23 mouse cellular contexts compared by ENCODE assay signal in genomic region chr6:100366231-100366630, GRCm38 (mm10).
DNase-seq lines count a peak whose midpoint lies in the region; ATAC-seq lines count a peak whose summit lies in the region.
"Had no signal": no experiment of that assay in that cellular context is flagged by ENCODE, and none has a peak within 500 bp of the region (broad histone marks: within the 10 kb centered on the region; RNA-seq: fewer than 3 reads in every experiment).

No protein-coding gene starts in this region.

- no peaks in the 10 kb centered on the region for H3K9me3 ChIP-seq in hindbrain, embryonic 14.5 days (ENCODE audit: control insufficient read depth, low read length)
- no peaks in the 10 kb centered on the region for H3K9me3 ChIP-seq in hindbrain, embryonic 11.5 days (ENCODE audit: control insufficient read depth, low read length)
- H3K9me3 ChIP-seq in midbrain, embryonic 14.5 days (ENCODE audit: control insufficient read depth, low read length) = no peaks in the 10 kb centered on the region
- H3K9me3 ChIP-seq in midbrain, embryonic 10.5 days (replicated peaks) = no peaks in the 10 kb centered on the region
- H3K9me3 ChIP-seq in intestine, embryonic 16.5 days (ENCODE audit: control insufficient read depth, low read length) = no peaks in the 10 kb centered on the region
- H3K9me3 ChIP-seq: embryonic facial prominence, embryonic 13.5 days; heart, embryonic 10.5 days; hindbrain, embryonic 15.5 days; stomach, embryonic 15.5 days had no signal

- no peak for ATAC-seq in hindbrain, embryonic 14.5 days (ENCODE audit: low FRiP score)
- no peak for ATAC-seq in hindbrain, embryonic 11.5 days (ENCODE audit: low FRiP score)
- ATAC-seq in midbrain, embryonic 14.5 days (ENCODE audit: low FRiP score, low TSS enrichment) = no peak
- peak; percentile 44 for ATAC-seq in intestine, embryonic 16.5 days

- no peak overlapping the region for H3K9ac ChIP-seq in hindbrain, embryonic 14.5 days
- H3K9ac ChIP-seq in hindbrain, embryonic 11.5 days (ENCODE audit: low read depth, low read length) = no peak overlapping the region
- no peak overlapping the region for H3K9ac ChIP-seq in midbrain, embryonic 14.5 days (replicated peaks; ENCODE audit: low read length)
- no peak overlapping the region for H3K9ac ChIP-seq in intestine, embryonic 16.5 days (ENCODE audit: low read depth, low read length)
- H3K9ac ChIP-seq: embryonic facial prominence, embryonic 13.5 days; hindbrain, embryonic 15.5 days; stomach, embryonic 15.5 days had no signal

- H3K27me3 ChIP-seq in hindbrain, embryonic 14.5 days (ENCODE audit: control insufficient read depth, insufficient read depth, low read length) = no peaks in the 10 kb centered on the region
- no peaks in the 10 kb centered on the region for H3K27me3 ChIP-seq in hindbrain, embryonic 11.5 days (ENCODE audit: control insufficient read depth, insufficient read depth, low read length)
- no peaks in the 10 kb centered on the region for H3K27me3 ChIP-seq in midbrain, embryonic 14.5 days (ENCODE audit: control insufficient read depth, insufficient read depth, low read length)
- peaks cover 22% of the 10 kb centered on the region for H3K27me3 ChIP-seq in midbrain, embryonic 10.5 days (ENCODE audit: low read depth, poor library complexity, severe bottlenecking)
- no peaks in the 10 kb centered on the region for H3K27me3 ChIP-seq in intestine, embryonic 16.5 days (replicated peaks; ENCODE audit: control insufficient read depth, insufficient read depth, low read length)
- H3K27me3 ChIP-seq: embryonic facial prominence, embryonic 13.5 days; stomach, embryonic 15.5 days had no signal

- no peak overlapping the region for H3K27ac ChIP-seq in hindbrain, embryonic 14.5 days
- no peak overlapping the region for H3K27ac ChIP-seq in hindbrain, embryonic 11.5 days (ENCODE audit: low read depth, low read length)
- H3K27ac ChIP-seq in midbrain, embryonic 14.5 days (replicated peaks; ENCODE audit: low read depth, low read length) = no peak overlapping the region
- no peak overlapping the region for H3K27ac ChIP-seq in midbrain, embryonic 10.5 days (replicated peaks)
- H3K27ac ChIP-seq in intestine, embryonic 16.5 days (ENCODE audit: low read length) = no peak overlapping the region
- H3K27ac ChIP-seq: embryonic facial prominence, embryonic 13.5 days; heart, embryonic 10.5 days; hindbrain, embryonic 15.5 days; stomach, embryonic 15.5 days had no signal

- peak; percentile 33 to 35 for DNase-seq in cerebellum, postnatal 10 days
- no peak for DNase-seq in cerebellum, adult 18-20 months
- peak; percentile 49 for DNase-seq in hindbrain, embryonic 14.5 days (ENCODE audit: low spot score)
- DNase-seq in hindbrain, embryonic 11.5 days (ENCODE audit: low spot score) = no peak
- DNase-seq in midbrain, embryonic 14.5 days = peak; percentile 54
- no peak for DNase-seq in midbrain, embryonic 10.5 days (ENCODE audit: low spot score)
- DNase-seq in adrenal gland, postnatal 14 days = no peak
- DNase-seq: cerebellum, adult 8-10 months; gastrocnemius, postnatal 14 days; heart, postnatal 10 days; kidney, adult 2 months; kidney, postnatal 25 days; lung, adult 18-20 months; lung, postnatal 36 days; right cerebral cortex, postnatal 25 days; thymus, adult 2 months had no signal

- no peaks in the 10 kb centered on the region for H3K36me3 ChIP-seq in hindbrain, embryonic 14.5 days (replicated peaks; ENCODE audit: control insufficient read depth, insufficient read depth)
- H3K36me3 ChIP-seq in hindbrain, embryonic 11.5 days (ENCODE audit: control insufficient read depth, insufficient read depth, low read length) = no peaks in the 10 kb centered on the region
- H3K36me3 ChIP-seq in midbrain, embryonic 14.5 days (ENCODE audit: control insufficient read depth, insufficient read depth, low read length) = no peaks in the 10 kb centered on the region
- H3K36me3 ChIP-seq in midbrain, embryonic 10.5 days = no peaks in the 10 kb centered on the region
- H3K36me3 ChIP-seq in intestine, embryonic 16.5 days (ENCODE audit: control insufficient read depth, insufficient read depth, low read length) = no peaks in the 10 kb centered on the region
- H3K36me3 ChIP-seq: embryonic facial prominence, embryonic 13.5 days; heart, embryonic 10.5 days; hindbrain, embryonic 15.5 days; stomach, embryonic 15.5 days had no signal

- 64% methylated on average over 8 of the region's 8 CpGs for WGBS in hindbrain, embryonic 14.5 days
- WGBS in hindbrain, embryonic 11.5 days = 82% methylated on average over 8 of the region's 8 CpGs
- WGBS in midbrain, embryonic 14.5 days = 65% methylated on average over 8 of the region's 8 CpGs
- 83% methylated on average over 8 of the region's 8 CpGs for whole genome bisulfite sequencing in midbrain, embryonic 10.5 days
- WGBS in intestine, embryonic 16.5 days = 34% methylated on average over 8 of the region's 8 CpGs

- H3K4me3 ChIP-seq in hindbrain, embryonic 14.5 days (replicated peaks; ENCODE audit: low read length) = no peak overlapping the region
- no peak overlapping the region for H3K4me3 ChIP-seq in hindbrain, embryonic 11.5 days (ENCODE audit: low read depth, low read length)
- H3K4me3 ChIP-seq in midbrain, embryonic 14.5 days (replicated peaks; ENCODE audit: low read depth, low read length) = no peak overlapping the region
- H3K4me3 ChIP-seq in midbrain, embryonic 10.5 days = no peak overlapping the region
- H3K4me3 ChIP-seq in intestine, embryonic 16.5 days (ENCODE audit: low read length) = no peak overlapping the region
- H3K4me3 ChIP-seq: embryonic facial prominence, embryonic 13.5 days; heart, embryonic 10.5 days; hindbrain, embryonic 15.5 days; stomach, embryonic 15.5 days had no signal

- H3K4me2 ChIP-seq in hindbrain, embryonic 14.5 days (replicated peaks) = no peak overlapping the region
- H3K4me2 ChIP-seq in hindbrain, embryonic 11.5 days (replicated peaks; ENCODE audit: low read depth, low read length) = no peak overlapping the region
- no peak overlapping the region for H3K4me2 ChIP-seq in midbrain, embryonic 14.5 days (ENCODE audit: low read length)
- no peak overlapping the region for H3K4me2 ChIP-seq in intestine, embryonic 16.5 days (ENCODE audit: low read depth, low read length)
- H3K4me2 ChIP-seq: embryonic facial prominence, embryonic 13.5 days; hindbrain, embryonic 15.5 days; liver, embryonic 11.5 days; midbrain, embryonic 11.5 days; stomach, embryonic 15.5 days had no signal

- no peaks in the 10 kb centered on the region; the same call in 1 of the 2 replicates for H3K4me1 ChIP-seq in hindbrain, embryonic 14.5 days (replicated peaks; ENCODE audit: control insufficient read depth, insufficient read depth, low read length)
- no peaks in the 10 kb centered on the region for H3K4me1 ChIP-seq in hindbrain, embryonic 11.5 days (replicated peaks; ENCODE audit: control insufficient read depth, insufficient read depth, low read length)
- H3K4me1 ChIP-seq in midbrain, embryonic 14.5 days (ENCODE audit: control insufficient read depth, insufficient read depth, low read length) = no peaks in the 10 kb centered on the region
- no peaks in the 10 kb centered on the region for H3K4me1 ChIP-seq in midbrain, embryonic 10.5 days
- 0 out of 2 replicates have a peak, but pooled peaks cover 4% of the 10 kb centered on the region for H3K4me1 ChIP-seq in intestine, embryonic 16.5 days (ENCODE audit: control insufficient read depth, insufficient read depth, low read length)
- H3K4me1 ChIP-seq: hindbrain, embryonic 15.5 days; stomach, embryonic 15.5 days had no signal

Comparison
In these comparisons a context has a peak if more than half of its experiments do, and no peak if none do; other contexts are left out.
1. DNase-seq: peak in cerebellum, postnatal 10 days (2 of 2), hindbrain, embryonic 14.5 days (single experiment) and midbrain, embryonic 14.5 days (single experiment); none in cerebellum, adult 18-20 months (0 of 2), hindbrain, embryonic 11.5 days (single experiment), midbrain, embryonic 10.5 days (single experiment) and adrenal gland, postnatal 14 days (single experiment).